8 mouse cellular contexts compared by ENCODE assay signal in the genomic region with DNA sequence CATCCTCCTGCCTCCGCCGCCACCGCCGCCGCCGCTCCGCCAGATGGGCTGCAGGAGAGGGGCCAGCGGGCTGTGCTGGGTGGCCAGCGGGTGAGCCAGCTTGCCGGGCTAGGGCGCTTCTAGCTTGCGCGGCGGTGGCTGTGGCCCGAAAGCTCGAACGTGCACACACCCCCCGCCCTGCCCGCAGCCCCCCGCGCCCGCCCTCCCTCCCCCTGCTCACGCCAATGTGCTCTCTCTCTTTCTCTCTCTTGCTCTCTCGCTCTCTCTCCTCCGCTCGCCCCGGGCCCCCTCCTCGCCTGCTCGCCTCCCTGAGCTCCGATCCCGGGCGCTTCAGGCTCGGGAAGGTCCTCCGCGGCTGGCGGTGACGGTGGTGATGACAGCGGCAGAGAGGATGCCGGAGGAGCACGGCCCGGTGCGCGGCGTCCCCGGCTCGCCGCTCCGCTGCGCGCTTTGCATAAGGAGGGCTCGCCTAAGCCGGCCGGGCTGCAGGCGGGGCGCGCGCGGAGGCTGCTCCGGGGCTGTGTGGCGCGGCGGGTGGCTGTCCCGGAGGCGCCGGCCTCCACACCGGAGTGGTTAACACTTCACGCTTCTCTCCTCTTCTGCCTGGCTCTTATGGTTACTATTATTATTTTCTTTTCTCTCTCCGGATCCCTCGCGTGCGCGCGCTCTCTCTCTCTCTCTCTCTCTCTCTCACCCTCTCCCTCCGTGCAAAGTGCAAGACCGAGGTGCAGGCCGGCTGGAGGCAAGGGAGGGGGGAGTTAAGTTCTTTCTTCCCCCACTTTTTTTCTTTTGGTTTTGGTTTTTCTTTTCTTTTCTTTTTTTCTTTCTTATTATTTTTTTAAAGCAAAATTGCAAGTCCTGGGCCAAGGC. TPM values are rescaled to one million over a fixed set of nuclear protein-coding genes. Genes with fewer than 3 reads are reported as not detected.
DNase-seq lines count a peak whose midpoint lies in the region; ATAC-seq and TF ChIP-seq lines count a peak whose summit lies in the region.

No protein-coding gene starts in this region.

- TF ChIP-seq EP300 in lung, postnatal 0 days (IDR thresholded peaks at IDR 0.05) = no peak

- H3K9ac ChIP-seq in ES-E14 (ENCODE audit: insufficient read depth, low read depth, low read length, poor library complexity, severe bottlenecking) = peak overlapping the region; percentile 55
- H3K9ac ChIP-seq in hindbrain, embryonic 11.5 days (ENCODE audit: low read depth, low read length) = peak overlapping the region; percentile 71
- H3K9ac ChIP-seq in lung, postnatal 0 days (replicated peaks; ENCODE audit: low read depth) = peak overlapping the region; percentile 54

- peak; percentile 40 for DNase-seq in ES-E14 (ENCODE audit: low read depth, low spot score)
- DNase-seq in cerebellum, adult 9-10 months = peak; percentile 76
- DNase-seq in frontal cortex, postnatal 14 days (ENCODE audit: low spot score in 2 of 2) = peak; percentile 17 to 40
- peak; percentile 81 for DNase-seq in hindbrain, embryonic 11.5 days (ENCODE audit: low spot score)
- DNase-seq in layer of hippocampus, postnatal 14 days (ENCODE audit: low spot score in 2 of 2) = peak; percentile 26 to 47
- DNase-seq in lung, postnatal 0 days (ENCODE audit: low spot score) = peak; percentile 81
- peak; percentile 55 for DNase-seq in ovary, adult 18-20 months (ENCODE audit: low spot score)
- DNase-seq in thymus, postnatal 0 days (ENCODE audit: low spot score) = peak; percentile 70

- in situ Hi-C loops in ES-E14 (cut with MboI; ENCODE audit: low sequenced_read_pairs in 2 of 2, unreplicated experiment in 2 of 2) = no loop called here

- TF ChIP-seq CTCF in lung, postnatal 0 days (IDR thresholded peaks at IDR 0.05) = no peak

- no peaks in the 10 kb centered on the region for H3K4me1 ChIP-seq in ES-E14 (ENCODE audit: control insufficient read depth in 2 of 2, insufficient read depth in 2 of 2, low read length in 2 of 2, poor library complexity in 1 of 2)
- no peaks in the 10 kb centered on the region for H3K4me1 ChIP-seq in hindbrain, embryonic 11.5 days (replicated peaks; ENCODE audit: control insufficient read depth, insufficient read depth, low read length)
- H3K4me1 ChIP-seq in lung, postnatal 0 days (ENCODE audit: insufficient read depth, low read depth, low read length) = peaks cover 2% of the 10 kb centered on the region; the same call in 1 of the 2 replicates

- H3K36me3 ChIP-seq in ES-E14 (ENCODE audit: control insufficient read depth, insufficient read depth, low read length, poor library complexity, severe bottlenecking) = no peaks in the 10 kb centered on the region
- H3K36me3 ChIP-seq in hindbrain, embryonic 11.5 days (ENCODE audit: control insufficient read depth, insufficient read depth, low read length) = no peaks in the 10 kb centered on the region
- no peaks in the 10 kb centered on the region for H3K36me3 ChIP-seq in lung, postnatal 0 days (ENCODE audit: insufficient read depth, low read length)

- H3K9me3 ChIP-seq in ES-E14 (ENCODE audit: control insufficient read depth, insufficient read depth, low read depth, low read length) = no peaks in the 10 kb centered on the region
- no peaks in the 10 kb centered on the region for H3K9me3 ChIP-seq in hindbrain, embryonic 11.5 days (ENCODE audit: control insufficient read depth, low read length)
- no peaks in the 10 kb centered on the region for H3K9me3 ChIP-seq in lung, postnatal 0 days (ENCODE audit: low read length)

- H3K4me2 ChIP-seq in hindbrain, embryonic 11.5 days (replicated peaks; ENCODE audit: low read depth, low read length) = peak overlapping the region; percentile 86
- peak overlapping the region; percentile 94 for H3K4me2 ChIP-seq in lung, postnatal 0 days (replicated peaks; ENCODE audit: low read depth, low read length)

- H3K27ac ChIP-seq in ES-E14 (ENCODE audit: insufficient read depth, low read depth, low read length, poor library complexity, severe bottlenecking) = no peak overlapping the region
- H3K27ac ChIP-seq in hindbrain, embryonic 11.5 days (ENCODE audit: low read depth, low read length) = peak overlapping the region; percentile 82
- H3K27ac ChIP-seq in lung, postnatal 0 days (ENCODE audit: low read length) = peak overlapping the region; percentile 85

- 0% methylated on average over 49 of the region's 76 CpGs for WGBS in hindbrain, embryonic 11.5 days
- 3% methylated on average over 44 of the region's 76 CpGs for WGBS in lung, postnatal 0 days

- H3K27me3 ChIP-seq in hindbrain, embryonic 11.5 days (ENCODE audit: control insufficient read depth, insufficient read depth, low read length) = no peaks in the 10 kb centered on the region
- H3K27me3 ChIP-seq in lung, postnatal 0 days (replicated peaks; ENCODE audit: insufficient read depth, low read length) = 0 out of 2 replicates have a peak, but pooled peaks cover 3% of the 10 kb centered on the region

- H3K4me3 ChIP-seq in ES-E14 (ENCODE audit: insufficient read depth in 1 of 2, low read depth in 1 of 2, low read length in 2 of 2, poor library complexity in 1 of 2, severe bottlenecking in 1 of 2) = peak overlapping the region; percentile 65 to 77
- H3K4me3 ChIP-seq in hindbrain, embryonic 11.5 days (ENCODE audit: low read depth, low read length) = peak overlapping the region; percentile 60
- H3K4me3 ChIP-seq in lung, postnatal 0 days (ENCODE audit: low read depth, low read length) = peak overlapping the region; percentile 67

- ATAC-seq in hindbrain, embryonic 11.5 days (ENCODE audit: low FRiP score) = peak; percentile 80
- ATAC-seq in lung, postnatal 0 days = peak; percentile 82

TF ChIP-seq in ES-E14, 5 proteins besides CTCF, POLR2A, EP300 and RAD21:
- TF ChIP-seq ZC3H11A (IDR thresholded peaks at IDR 0.05; ENCODE audit: borderline replicate concordance, low read depth, low read length) = no peak
- TF ChIP-seq ZNF384 (IDR thresholded peaks at IDR 0.05; ENCODE audit: low read depth, low read length) = no peak
- TF ChIP-seq CHD2 (IDR thresholded peaks at IDR 0.05; ENCODE audit: low read depth, low read length) = no peak
- no peak for TF ChIP-seq HCFC1 (IDR thresholded peaks at IDR 0.05; ENCODE audit: borderline replicate concordance, insufficient read depth, low read length)
- no peak for TF ChIP-seq MAFK (IDR thresholded peaks at IDR 0.05; ENCODE audit: insufficient read depth, low read depth, low read length)

RNA-seq across cellular contexts. Expression of gene Maf, which starts 0.5 kb away (rescaled TPM):
- total RNA-seq in ES-E14 (2012; rRNA removed) = 0.32 and 1.4 TPM in 2 replicates
- 5.5 and 7.5 TPM in 2 replicates for polyA plus RNA-seq in hindbrain, embryonic 11.5 days (2014; fragmentation: Nextera tagmentation; extraction: Ambion mirVana)
- total RNA-seq in layer of hippocampus, postnatal 14 days (2021) = 10 to 100 TPM; 21.8 to 26.7 TPM
- polyA plus RNA-seq in lung, postnatal 0 days (2015; fragmentation: Nextera tagmentation; extraction: Ambion mirVana) = 11.7 and 14.4 TPM in 2 replicates
- 8.5 and 9.3 TPM in 2 replicates for polyA plus RNA-seq in thymus, postnatal 0 days (2015; fragmentation: Nextera tagmentation; extraction: Ambion mirVana)

Comparison
In these comparisons a context has a peak if more than half of its experiments do, and no peak if none do; other contexts are left out.
1. DNase-seq: peak in every context shown above with its lines; median percentile 81 in hindbrain, embryonic 11.5 days; 81 in lung, postnatal 0 days; 76 in cerebellum, adult 9-10 months; 70 in thymus, postnatal 0 days; 55 in ovary, adult 18-20 months; 40 in ES-E14; 36 in layer of hippocampus, postnatal 14 days; 28 in frontal cortex, postnatal 14 days.